Mouse (Mus musculus) heart, postnatal 25 days (tissue): ENCODE results near the gene Slc39a11. TPM values are rescaled to one million over a fixed set of nuclear protein-coding genes. Genes with fewer than 3 reads are reported as not detected.

Experiments used
- DNase-seq: peaks from one replicate; pipeline ENCODE4 v3.0.0; 2022; ENCODE audit warnings: low spot score
- intact Hi-C: fragments of 180-260 bp; cut with DNase I; formaldehyde crosslinking; loops from one replicate; pipeline ENCODE4 v1.15.1; 2025
- total RNA-seq, 2 experiments: library from RNA; stranded (reverse); gene quantifications; 2 replicates each; pipeline ENCODE4 v1.2.3; 2021

Gene Slc39a11
- total RNA-seq: 1 to 10 TPM; 2.7 to 3.8 TPM

GRCm38 (mm10) chr11:113649353-113650210 lies at the start of gene Slc39a11:
TSS of gene Slc39a11 (minus strand) at chr11:113650079.
- DNase-seq: peak; percentile 29
- intact Hi-C loops: no loop called here

- intact Hi-C loops: no loop called here
- no peak for DNase-seq
These were observed 49.8 kb upstream of the Slc39a11 start for GRCm38 (mm10) chr11:113699643-113700042.

- no peak for DNase-seq
- intact Hi-C loops: no loop called here
These were observed 48.2 kb upstream of the Slc39a11 start for GRCm38 (mm10) chr11:113698013-113698545.

DNA sequence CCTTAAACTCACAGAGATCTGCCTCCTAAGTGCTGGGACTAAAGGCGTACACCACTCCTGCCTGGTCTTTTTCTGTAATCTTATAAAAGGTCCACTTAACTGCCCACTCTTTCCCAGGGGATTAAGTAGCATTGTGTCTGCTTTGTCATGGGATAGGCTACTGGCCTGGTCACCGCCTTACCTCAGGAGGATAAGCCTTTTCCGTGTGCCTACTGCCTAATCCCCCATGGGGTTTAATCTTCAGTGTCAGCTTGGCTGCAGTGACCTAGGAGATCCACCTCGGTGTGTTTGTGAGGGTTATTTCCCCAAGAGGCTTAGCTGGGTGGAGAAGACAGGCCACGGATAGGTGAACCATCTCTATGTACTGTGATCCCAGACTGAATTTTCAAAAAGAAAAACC lies 47.7 kb upstream of the Slc39a11 start:
- intact Hi-C loops: no loop called here

GRCm38 (mm10) chr11:113691851-113692250 lies 42.0 kb upstream of the Slc39a11 start:
- intact Hi-C loops: no loop called here

More for the DNA sequence above, 47.7 kb upstream of the Slc39a11 start:
- DNase-seq: no peak

DNA sequence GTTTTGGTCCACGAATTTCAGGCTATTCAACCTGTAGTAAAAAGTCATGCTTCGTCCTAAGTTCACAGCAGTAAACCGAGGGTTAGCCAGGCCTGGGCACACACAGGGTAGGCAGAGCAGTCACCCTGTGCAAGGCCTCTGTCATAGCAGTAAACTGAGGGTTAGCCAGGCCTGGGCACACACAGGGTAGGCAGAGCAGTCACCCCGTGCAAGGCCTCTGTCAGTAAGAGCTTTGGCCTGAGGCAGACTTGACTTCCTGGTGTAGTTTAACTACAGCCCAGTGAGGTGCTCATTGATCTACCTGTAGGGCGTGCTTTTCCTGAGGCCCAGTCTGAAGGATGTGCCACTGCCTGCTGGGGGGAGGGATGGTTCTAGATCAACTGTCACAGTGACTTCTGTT lies 41.4 kb upstream of the Slc39a11 start:
- intact Hi-C loops: no loop called here
- no peak for DNase-seq

More at GRCm38 (mm10) chr11:113691851-113692250, 42.0 kb upstream of the Slc39a11 start:
- DNase-seq: no peak

GRCm38 (mm10) chr11:113690506-113690905 lies 40.6 kb upstream of the Slc39a11 start:
- no peak for DNase-seq
- intact Hi-C loops: no loop called here

DNA sequence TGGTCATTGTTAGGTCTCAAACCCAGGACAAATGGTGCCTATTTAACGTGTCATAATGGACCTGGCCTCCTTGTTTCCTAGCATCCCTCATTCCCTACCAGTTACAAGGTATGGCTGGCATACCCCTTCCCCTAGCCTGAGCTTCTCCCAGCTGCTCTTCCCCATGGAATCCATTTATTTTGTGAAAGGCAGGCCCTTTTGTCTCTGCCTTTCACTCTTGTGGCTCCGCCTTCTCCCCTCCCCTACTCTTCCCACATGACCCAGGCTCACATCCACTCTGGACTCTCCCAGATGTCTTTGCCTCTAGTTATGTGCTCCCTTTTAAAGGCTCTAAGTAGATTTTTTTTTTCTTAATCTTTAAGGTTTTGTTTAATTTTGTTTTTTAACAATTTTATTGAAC lies 37.2 kb upstream of the Slc39a11 start:
- DNase-seq: no peak
- intact Hi-C loops: no loop called here

DNA sequence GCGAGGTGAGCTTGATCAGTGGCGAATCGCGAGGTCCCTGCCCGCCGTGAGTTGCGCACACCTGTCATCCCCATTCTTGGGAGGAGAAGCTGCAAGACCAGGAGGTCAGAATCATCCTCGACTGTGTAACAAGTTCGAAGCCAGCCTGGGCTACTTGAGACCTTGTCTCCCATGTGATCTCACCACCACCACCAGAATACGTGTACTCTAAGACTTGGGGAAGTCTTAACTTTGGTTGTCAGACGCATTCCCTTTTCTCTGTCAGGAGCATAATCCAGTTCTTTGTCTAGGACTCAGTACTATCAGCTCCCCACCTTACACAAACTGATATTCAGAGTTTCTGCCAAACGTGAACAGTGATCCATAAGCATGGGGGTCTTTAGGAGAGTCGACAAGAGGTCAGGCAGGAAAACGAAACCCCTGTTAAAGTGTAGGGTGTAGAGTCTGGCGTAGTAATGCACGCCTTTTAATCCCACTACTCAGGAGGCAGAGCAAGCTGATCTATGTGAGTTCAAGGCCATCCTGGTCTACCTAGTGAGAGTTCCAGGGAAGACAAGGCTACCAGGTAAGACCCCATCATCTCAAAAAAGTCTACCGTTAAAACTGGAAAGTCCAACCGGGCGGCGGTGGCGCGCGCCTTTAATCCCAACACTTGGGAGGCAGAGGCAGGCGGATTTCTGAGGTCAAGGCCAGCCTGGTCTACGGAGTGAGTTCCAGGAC lies 35.0 kb upstream of the Slc39a11 start:
- no peak for DNase-seq
- intact Hi-C loops: no loop called here

DNA sequence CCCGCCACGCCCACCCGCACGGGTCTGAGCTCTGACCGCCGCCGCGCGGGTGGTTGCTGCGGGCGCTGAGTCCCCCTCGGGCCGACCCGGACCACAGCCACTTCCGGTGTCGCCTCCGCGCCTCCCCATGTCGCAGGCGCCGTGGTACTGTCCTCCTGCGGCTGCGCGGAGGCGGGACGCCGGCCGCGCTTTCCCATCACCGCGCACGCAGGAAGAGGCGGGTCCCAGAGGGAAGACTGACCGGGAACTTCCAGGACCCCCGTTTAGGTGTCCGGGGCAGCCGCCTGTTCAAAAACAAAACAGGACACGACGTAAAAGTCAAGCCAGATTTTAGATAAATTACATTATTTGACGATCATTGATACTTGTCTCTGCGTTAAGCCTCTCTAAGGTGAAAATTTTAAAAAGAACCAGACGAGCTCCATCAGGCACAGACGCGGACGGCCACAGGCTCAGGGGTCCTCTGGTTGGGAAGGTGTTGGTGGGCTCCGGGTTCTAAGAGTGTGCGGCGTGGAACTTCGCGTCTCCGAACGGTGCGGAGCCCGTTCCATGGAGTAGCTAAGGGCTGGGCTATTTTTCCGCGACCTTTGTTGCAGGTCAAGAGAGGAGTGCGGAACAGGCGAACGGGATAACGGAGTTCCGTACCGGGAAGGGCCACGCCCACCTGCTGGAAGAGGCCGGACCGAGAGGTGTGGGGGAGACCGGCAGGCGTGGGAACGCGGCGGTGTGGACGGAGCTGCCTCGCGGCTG lies 34.3 kb upstream of the Slc39a11 start, which contains the start of the genes Fam104a and D11Wsu47e:
Fam104a (minus strand) TSS at position 199 of the 750 bp plus-strand sequence.
D11Wsu47e (plus strand) TSS at position 456 of the 750 bp plus-strand sequence.
- DNase-seq: peak; percentile 92
- intact Hi-C loops: no loop called here

- intact Hi-C loops: no loop called here
- DNase-seq: no peak
These were observed 33.7 kb upstream of the Slc39a11 start for GRCm38 (mm10) chr11:113683627-113683956.

- intact Hi-C loops: loop anchor here (1.0 kb wide), 1 partner anchor 35 kb away; no protein-coding TSS in a partner anchor
- DNase-seq: peak; percentile 18
These were observed 33.2 kb upstream of the Slc39a11 start for GRCm38 (mm10) chr11:113682897-113683626.

GRCm38 (mm10) chr11:113681979-113682378 lies 32.1 kb upstream of the Slc39a11 start:
- intact Hi-C loops: loop anchor here (1.0 kb wide), 1 partner anchor 34 kb away; no protein-coding TSS in a partner anchor
- no peak for DNase-seq

GRCm38 (mm10) chr11:113680954-113681353 lies 31.1 kb upstream of the Slc39a11 start:
- DNase-seq: no peak

DNA sequence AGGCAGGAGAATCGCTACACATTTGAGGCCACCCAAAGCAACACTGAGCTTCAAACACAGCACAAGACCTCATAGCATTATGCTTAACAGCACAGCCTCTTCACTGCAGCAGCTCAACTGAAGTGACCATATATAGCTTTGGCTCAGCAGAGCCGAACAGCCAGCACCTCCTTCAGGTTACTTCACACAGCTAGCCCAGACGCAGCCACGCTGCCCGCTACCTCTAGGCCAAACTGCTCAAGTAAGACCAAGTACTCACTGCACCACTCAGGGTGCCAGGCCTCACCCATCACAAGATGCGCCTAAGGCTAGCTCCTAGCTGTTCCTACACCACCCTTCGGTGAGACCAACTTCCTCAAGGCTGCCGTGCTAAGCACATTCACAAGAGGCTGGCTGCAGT lies 28.5 kb upstream of the Slc39a11 start:
- no peak for DNase-seq
- intact Hi-C loops: no loop called here

More at GRCm38 (mm10) chr11:113680954-113681353, 31.1 kb upstream of the Slc39a11 start:
- intact Hi-C loops: no loop called here

- intact Hi-C loops: no loop called here
- no peak for DNase-seq
These were observed 27.5 kb upstream of the Slc39a11 start for GRCm38 (mm10) chr11:113677378-113677777.

GRCm38 (mm10) chr11:113676847-113677246 lies 27.0 kb upstream of the Slc39a11 start:
- intact Hi-C loops: no loop called here
- DNase-seq: no peak

DNA sequence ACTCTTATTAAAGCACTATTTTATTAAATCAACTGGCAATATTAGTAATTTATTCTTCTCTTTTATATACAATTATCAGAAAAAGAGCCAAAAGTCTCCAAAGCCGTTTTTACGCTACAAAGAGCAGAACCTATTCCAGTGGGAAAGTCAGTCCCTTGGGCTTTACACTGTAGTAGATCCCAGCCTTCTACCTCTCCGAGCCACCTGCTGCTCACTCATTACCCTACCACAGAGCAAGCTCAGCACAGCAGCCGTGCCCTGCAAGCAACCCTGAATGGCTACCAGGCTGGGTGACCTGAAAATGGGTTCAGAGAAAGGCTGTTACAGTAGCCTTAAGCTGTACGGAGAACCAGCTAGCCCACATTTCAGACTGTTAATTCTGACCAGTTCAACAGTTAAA lies 24.7 kb upstream of the Slc39a11 start:
- no peak for DNase-seq
- intact Hi-C loops: no loop called here

DNA sequence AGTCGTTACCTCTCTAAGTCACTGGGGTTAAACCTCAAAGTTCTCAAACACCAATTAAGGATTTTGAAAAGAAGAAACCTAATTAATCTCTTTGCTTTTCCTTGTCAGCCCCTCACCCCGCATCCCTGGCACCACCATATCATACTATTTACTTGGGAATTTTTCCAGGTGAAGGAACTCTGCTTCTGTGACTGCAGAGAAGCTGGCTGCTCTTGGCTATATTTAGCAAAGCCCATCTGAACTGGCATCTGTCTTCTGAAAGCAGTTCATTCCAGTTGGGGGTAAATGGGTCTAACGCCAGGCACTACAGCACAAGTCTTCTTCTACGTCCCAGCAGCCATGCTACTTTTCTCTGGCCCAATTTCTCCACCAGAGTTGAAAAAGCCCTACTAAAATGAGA lies 23.7 kb upstream of the Slc39a11 start:
- DNase-seq: no peak
- intact Hi-C loops: no loop called here
